Mouse (Mus musculus): ENCODE results near the gene Olfr1191-ps1.
"Not testable (repeated sequence)": the region's sequence is repeated elsewhere in the genome, so short reads cannot be mapped to it uniquely, and the experiment has no call there.

The Olfr1191-ps1 gene

DNA sequence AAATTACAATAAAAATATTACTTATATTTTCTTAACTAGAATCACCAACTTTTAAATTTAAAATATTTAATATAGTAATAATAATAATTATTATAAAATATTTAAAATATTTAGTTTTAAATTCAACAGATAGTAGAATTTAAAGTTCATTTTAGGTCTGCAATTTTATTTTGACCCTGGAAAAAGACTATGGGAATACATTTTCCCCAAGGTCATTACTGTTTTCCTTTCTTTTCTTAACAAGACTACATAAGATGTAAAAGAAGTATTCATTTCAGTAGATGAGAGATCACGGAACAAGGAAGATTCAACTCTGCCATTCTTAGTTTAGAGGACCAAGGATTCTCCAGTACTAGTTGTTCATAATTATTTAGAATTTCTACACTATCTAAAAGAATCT is at the start of gene Olfr1191-ps1:
TSS of gene Olfr1191-ps1 (plus strand) at position 301 of the 400 bp plus-strand sequence.
- not testable (repeated sequence) for DNase-seq (ENCODE audit: low spot score in 2 of 2)

DNA sequence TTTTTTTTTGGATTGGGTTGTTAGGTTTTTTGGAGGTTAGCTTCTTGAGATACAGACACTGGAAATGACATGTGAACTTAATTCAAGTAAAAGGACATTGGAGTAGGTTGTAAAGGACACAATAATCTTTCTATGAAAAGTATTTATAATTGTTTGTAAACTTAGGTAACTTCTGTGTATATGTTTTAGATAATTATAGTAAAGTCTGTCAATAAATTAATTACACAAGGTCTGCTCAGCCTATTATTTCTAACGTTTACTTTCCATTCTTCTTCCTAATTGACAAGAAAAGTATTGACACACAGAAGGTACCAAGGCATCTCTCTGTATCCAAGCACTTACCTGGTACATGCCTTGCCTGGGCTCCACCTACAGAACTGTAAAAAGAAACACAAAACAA is 7.9 kb downstream of the Olfr1191-ps1 start, which contains the start of gene Olfr1192-ps1:
TSS of gene Olfr1192-ps1 (plus strand) at position 301 of the 400 bp plus-strand sequence.
- DNase-seq (ENCODE audit: low spot score in 2 of 2) = no peak

DNA sequence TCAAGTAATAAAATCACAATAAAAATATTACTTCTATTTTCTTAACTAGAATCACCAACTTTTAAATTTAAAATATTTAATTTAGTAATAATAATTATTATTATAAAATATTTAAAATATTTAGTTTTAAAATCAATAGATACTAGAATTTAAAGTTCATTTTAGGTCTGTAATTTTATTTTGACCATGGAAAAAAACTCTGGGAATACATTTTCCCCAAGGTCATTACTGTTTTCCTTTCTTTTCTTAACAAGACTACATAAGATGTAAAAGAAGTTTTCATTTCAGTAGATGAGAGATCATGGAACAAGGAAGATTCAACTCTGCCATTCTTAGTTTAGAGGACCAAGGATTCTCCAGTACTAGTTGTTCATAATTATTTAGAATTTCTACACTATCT is 35.0 kb downstream of the Olfr1191-ps1 start, which contains the start of gene Olfr1193:
TSS of gene Olfr1193 (plus strand) at position 301 of the 400 bp plus-strand sequence.
- not testable (repeated sequence) for DNase-seq (ENCODE audit: low spot score in 2 of 2)

DNA sequence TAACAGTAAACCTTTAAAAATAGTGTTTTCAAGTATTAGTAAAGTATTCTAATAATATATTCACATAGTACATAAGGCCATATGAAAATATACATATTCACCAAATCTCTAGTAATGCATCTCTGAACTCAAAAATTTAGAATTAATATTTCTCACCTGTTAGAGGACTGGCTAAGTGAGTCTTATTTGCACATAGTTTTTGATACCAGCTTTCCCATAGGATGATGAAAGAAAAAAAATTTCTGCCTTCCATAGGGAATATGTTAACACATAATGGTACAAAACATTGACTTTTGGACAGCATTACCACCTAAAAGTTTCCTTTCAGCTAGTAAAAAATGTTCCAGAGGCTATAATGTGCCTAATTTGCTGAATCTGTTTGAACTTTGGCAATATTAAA is 48.7 kb downstream of the Olfr1191-ps1 start, which contains the start of gene Olfr1195:
TSS of gene Olfr1195 (minus strand) at position 101 of the 400 bp plus-strand sequence.
- DNase-seq (ENCODE audit: low spot score in 2 of 2) = no peak

All from frontal cortex, postnatal 14 days (tissue).